8 mouse cellular contexts compared by ENCODE assay signal in the genomic region with DNA sequence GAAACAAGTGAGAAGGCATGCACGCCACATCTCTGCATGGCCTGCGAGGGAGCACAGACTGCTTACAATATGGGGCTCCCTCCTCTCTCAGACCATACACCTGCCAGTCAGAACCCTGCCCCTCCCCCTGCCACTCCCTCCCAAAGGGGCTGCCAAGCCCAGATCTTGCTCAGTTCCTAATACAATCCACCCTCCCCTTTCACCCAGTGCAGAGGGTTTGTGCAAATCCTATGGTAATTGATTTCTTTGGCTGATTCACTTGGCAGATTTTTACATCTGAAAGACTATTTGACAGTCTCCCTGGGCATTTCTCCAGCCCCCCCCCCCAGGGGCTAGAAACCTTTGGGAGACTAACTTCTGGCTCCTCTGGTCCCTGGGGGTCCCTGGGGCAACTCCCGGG. TPM values are rescaled to one million over a fixed set of nuclear protein-coding genes. Genes with fewer than 3 reads are reported as not detected.
DNase-seq lines count a peak whose midpoint lies in the region; ATAC-seq and TF ChIP-seq lines count a peak whose summit lies in the region.

No protein-coding gene starts in this region.

- no peak for TF ChIP-seq EP300 in heart, adult 2 months (IDR thresholded peaks at IDR 0.05; ENCODE audit: insufficient read depth, low read depth, low read length)

- H3K27me3 ChIP-seq in forebrain, embryonic 14.5 days (replicated peaks; ENCODE audit: control insufficient read depth, insufficient read depth, low read length), result no peaks in the 10 kb centered on the region
- no peaks in the 10 kb centered on the region; the same call in 1 of the 2 replicates for H3K27me3 ChIP-seq in midbrain, embryonic 16.5 days (ENCODE audit: control insufficient read depth, insufficient read depth, low read depth, low read length)
- no peaks in the 10 kb centered on the region for H3K27me3 ChIP-seq in heart, adult 2 months (ENCODE audit: control insufficient read depth, insufficient read depth, low read length)

- peaks cover 24% of the 10 kb centered on the region for H3K4me1 ChIP-seq in forebrain, embryonic 14.5 days (ENCODE audit: control insufficient read depth, insufficient read depth, low read length)
- H3K4me1 ChIP-seq in midbrain, embryonic 16.5 days (ENCODE audit: control insufficient read depth, insufficient read depth, low read length), result peaks cover 18% of the 10 kb centered on the region
- H3K4me1 ChIP-seq in heart, adult 2 months (ENCODE audit: control insufficient read depth, insufficient read depth, low read length), result no peaks in the 10 kb centered on the region

- no peaks in the 10 kb centered on the region for H3K36me3 ChIP-seq in forebrain, embryonic 14.5 days (ENCODE audit: control insufficient read depth, insufficient read depth, low read length)
- no peaks in the 10 kb centered on the region for H3K36me3 ChIP-seq in midbrain, embryonic 16.5 days (ENCODE audit: control insufficient read depth, insufficient read depth, low read length)
- no peaks in the 10 kb centered on the region for H3K36me3 ChIP-seq in heart, adult 2 months (ENCODE audit: control insufficient read depth, insufficient read depth, low read length)

- ATAC-seq in forebrain, embryonic 14.5 days, result peak; percentile 98
- ATAC-seq in midbrain, embryonic 16.5 days, result peak; percentile 92
- ATAC-seq in erythroid progenitor cell, adult 5-6 weeks (replicated peaks; ENCODE audit: low FRiP score, poor library complexity, severe bottlenecking), result no peak

- peak overlapping the region; percentile 61; the same call in 1 of the 2 replicates for H3K27ac ChIP-seq in forebrain, embryonic 14.5 days (ENCODE audit: low read depth, low read length)
- H3K27ac ChIP-seq in midbrain, embryonic 16.5 days (ENCODE audit: low read length), result no peak overlapping the region
- no peak overlapping the region for H3K27ac ChIP-seq in heart, adult 2 months

- no peak overlapping the region for H3K9ac ChIP-seq in forebrain, embryonic 14.5 days (ENCODE audit: low read length)
- H3K9ac ChIP-seq in midbrain, embryonic 16.5 days (ENCODE audit: low read depth, low read length), result 0 out of 2 replicates have a peak overlapping the region, but pooled peaks have one; percentile 20
- H3K9ac ChIP-seq in heart, adult 2 months (ENCODE audit: low read depth, low read length), result no peak overlapping the region

- WGBS in forebrain, embryonic 14.5 days, result 3% methylated on average over 3 of the region's 3 CpGs
- 16% methylated on average over 3 of the region's 3 CpGs for WGBS in midbrain, embryonic 16.5 days
- WGBS in heart, adult 2 months, result 52% methylated on average over 3 of the region's 3 CpGs

- peak; percentile 14 for DNase-seq in kidney, postnatal 10 days
- DNase-seq in kidney, postnatal 36 days, result no peak
- peak; percentile 64 for DNase-seq in adipocyte (ENCODE audit: low spot score)
- peak; percentile 95 for DNase-seq in forebrain, embryonic 14.5 days (ENCODE audit: low spot score)
- no peak for DNase-seq in heart, adult 2 months
- no peak for DNase-seq in thymus, adult 18-20 months

- intact Hi-C loops in heart, adult 2 months (cut with DNase I), result no loop called here

- TF ChIP-seq POLR2A in heart, adult 2 months (IDR thresholded peaks at IDR 0.05; ENCODE audit: insufficient read depth, low read depth, low read length), result no peak

- H3K4me2 ChIP-seq in forebrain, embryonic 14.5 days (ENCODE audit: low read length), result no peak overlapping the region
- H3K4me2 ChIP-seq in midbrain, embryonic 16.5 days (ENCODE audit: low read length), result peak overlapping the region; percentile 8; the same call in 1 of the 2 replicates

- H3K79me2 ChIP-seq in heart, adult 2 months (replicated peaks; ENCODE audit: control insufficient read depth, insufficient read depth, low read length), result no peaks in the 10 kb centered on the region

- H3K9me3 ChIP-seq in forebrain, embryonic 14.5 days (replicated peaks; ENCODE audit: control insufficient read depth, low read length), result no peaks in the 10 kb centered on the region
- no peaks in the 10 kb centered on the region for H3K9me3 ChIP-seq in midbrain, embryonic 16.5 days (replicated peaks; ENCODE audit: control insufficient read depth, low read length, poor library complexity, severe bottlenecking)

- H3K4me3 ChIP-seq in forebrain, embryonic 14.5 days (ENCODE audit: low read depth, low read length), result no peak overlapping the region
- H3K4me3 ChIP-seq in midbrain, embryonic 16.5 days (ENCODE audit: low read depth, low read length), result no peak overlapping the region
- no peak overlapping the region for H3K4me3 ChIP-seq in heart, adult 2 months

- TF ChIP-seq CTCF in heart, adult 2 months (IDR thresholded peaks at IDR 0.05), result no peak

RNA-seq across cellular contexts. Expression of a gene that starts 2.1 kb away (rescaled TPM):
- polyA plus RNA-seq in forebrain, embryonic 14.5 days (2014; fragmentation: Nextera tagmentation; extraction: Ambion mirVana), result 48.9 and 70.1 TPM in 2 replicates
- 41.4 and 53.4 TPM in 2 replicates for polyA plus RNA-seq in midbrain, embryonic 16.5 days (2015; fragmentation: Nextera tagmentation; extraction: Ambion mirVana)
- total RNA-seq in heart, adult 2 months (2021), result 1 to 10 TPM in 1 of 2 experiments, under 1 TPM in 1; 0.34 to 1.3 TPM
- polyA plus RNA-seq in heart, adult 2 months (2012; rRNA removed), result 0.67 and 0.74 TPM in 2 replicates
- total RNA-seq in erythroid progenitor cell, adult 5-6 weeks (2015; ENCODE audit: low replicate concordance), result 1.7 and 5.8 TPM in 2 replicates
- total RNA-seq in erythroid progenitor cell, adult 5-6 weeks (2017; ENCODE audit: low replicate concordance), result 0.23 and 3.5 TPM in 2 replicates

Comparison
In these comparisons a context has a peak if more than half of its experiments do, and no peak if none do; other contexts are left out.
1. DNase-seq: peak in kidney, postnatal 10 days (single experiment), adipocyte (single experiment) and forebrain, embryonic 14.5 days (single experiment); none in kidney, postnatal 36 days (0 of 2), heart, adult 2 months (0 of 2) and thymus, adult 18-20 months (0 of 2).
2. RNA of a gene that starts 2.1 kb away (polyA plus RNA-seq): 48.9 to 70.1 TPM in forebrain, embryonic 14.5 days and 41.4 to 53.4 TPM in midbrain, embryonic 16.5 days; 0.67 to 0.74 TPM in heart, adult 2 months; every median in the first group is over 10 times any median in the second.